ENCODE assay signal across 18 mouse cellular contexts in the genomic region with DNA sequence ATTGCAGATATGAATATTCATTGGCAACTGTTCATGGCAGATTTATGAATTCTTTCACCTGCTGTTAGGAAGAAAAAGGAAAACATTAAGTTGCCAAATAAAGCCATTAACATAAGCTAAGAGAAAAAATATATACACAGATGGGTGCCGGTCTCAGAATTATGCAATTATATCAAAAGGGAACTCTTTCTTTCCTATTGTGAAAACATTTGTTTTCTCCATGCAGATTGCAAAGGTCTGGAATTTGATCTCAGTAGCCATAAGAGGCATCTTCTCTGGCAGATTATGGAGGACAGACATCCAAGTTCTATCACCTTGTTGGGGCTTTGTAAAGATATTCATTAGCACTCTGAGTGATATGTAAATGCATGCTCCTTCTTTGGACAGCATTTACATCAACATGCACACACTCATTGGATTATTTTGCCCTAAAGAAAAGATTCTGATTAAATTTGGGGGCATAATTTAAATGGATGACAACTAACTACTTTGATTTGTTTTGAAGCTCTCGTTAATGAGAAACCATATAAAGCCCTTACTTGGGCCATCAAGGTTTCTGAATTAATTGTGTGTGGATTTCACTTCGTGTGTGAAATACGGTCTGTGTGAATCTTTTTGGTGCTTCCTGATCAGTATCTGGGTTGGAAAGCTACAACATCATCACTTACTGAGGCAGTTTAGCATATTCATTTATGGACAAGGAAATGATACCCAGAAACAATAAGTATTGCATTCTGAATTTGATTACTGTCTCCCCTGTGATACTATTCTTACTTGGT.
"Had no signal": no experiment of that assay in that cellular context is flagged by ENCODE, and none has a peak within 500 bp of the region (broad histone marks: within the 10 kb centered on the region; RNA-seq: fewer than 3 reads in every experiment).

No protein-coding gene starts in this region.

- H3K9me3 ChIP-seq: limb, embryonic 15.5 days; liver, embryonic 12.5 days; midbrain, embryonic 10.5 days; neural tube, embryonic 13.5 days had no signal

- H3K36me3 ChIP-seq: limb, embryonic 15.5 days; liver, embryonic 12.5 days; midbrain, embryonic 10.5 days; neural tube, embryonic 13.5 days had no signal

- H3K27ac ChIP-seq: kidney, postnatal 0 days; left cerebral cortex, adult 2 months; limb, embryonic 15.5 days; liver, embryonic 12.5 days; midbrain, embryonic 10.5 days; neural tube, embryonic 13.5 days had no signal

- H3K9ac ChIP-seq: limb, embryonic 15.5 days; liver, embryonic 12.5 days; lung, embryonic 14.5 days; neural tube, embryonic 13.5 days had no signal

- H3K4me1 ChIP-seq: limb, embryonic 15.5 days; liver, embryonic 12.5 days; midbrain, embryonic 10.5 days; neural tube, embryonic 13.5 days had no signal

- H3K4me3 ChIP-seq: left cerebral cortex, adult 2 months; limb, embryonic 15.5 days; liver, embryonic 12.5 days; midbrain, embryonic 10.5 days; neural tube, embryonic 13.5 days had no signal

- DNase-seq: kidney, adult 11 months; kidney, adult 9 months; kidney, postnatal 36 days; layer of hippocampus, adult 9-11 months; lung, embryonic 14.5 days; lung, postnatal 10 days; lung, postnatal 4 days; retina, postnatal 1 day; right cerebral cortex, postnatal 4 days; spleen, adult 18-20 months; thymus, postnatal 4 days had no signal

- H3K4me2 ChIP-seq: limb, embryonic 15.5 days; liver, embryonic 12.5 days; lung, embryonic 14.5 days; neural tube, embryonic 13.5 days had no signal

- ATAC-seq: liver, embryonic 12.5 days; midbrain, embryonic 16.5 days had no signal

- H3K27me3 ChIP-seq: limb, embryonic 15.5 days; liver, embryonic 12.5 days; neural tube, embryonic 13.5 days had no signal
